Mouse (Mus musculus) myocyte (in vitro differentiated cells): ENCODE data around the gene Tec. TPM values are rescaled to one million over a fixed set of nuclear protein-coding genes. Genes with fewer than 3 reads are reported as not detected.

Experiments used
- H3K27me3 ChIP-seq: one replicate; pipeline ENCODE4 v1.6.1; 2011; ENCODE audit not compliant: control insufficient read depth, insufficient read depth, insufficient read length
- H3K36me3 ChIP-seq: one replicate; pipeline ENCODE4 v1.6.1; 2011; ENCODE audit not compliant: control insufficient read depth, insufficient read depth
- H3K4me2 ChIP-seq: one replicate; pipeline ENCODE4 v1.6.1; 2011; ENCODE audit warnings: low read depth, control low read depth
- H3K4me3 ChIP-seq: one replicate; pipeline ENCODE4 v1.5.1; 2011; ENCODE audit warnings: mild to moderate bottlenecking, control low read depth, moderate library complexity
- H3K79me2 ChIP-seq: one replicate; pipeline ENCODE4 v1.6.1; 2011; ENCODE audit not compliant: control insufficient read depth, insufficient read depth
- H3ac ChIP-seq: one replicate; pipeline ENCODE4 v1.6.1; 2011; ENCODE audit not compliant: control insufficient read depth, insufficient read length
- CEBPB ChIP-seq: IDR thresholded peaks from 2 replicates; pipeline ENCODE4 v1.6.1; 2011; ENCODE audit warnings: mild to moderate bottlenecking, moderate library complexity; ENCODE audit not compliant: poor library complexity, insufficient read depth, severe bottlenecking
- E2F4 ChIP-seq: IDR thresholded peaks from one replicate; pipeline ENCODE4 v1.6.1; 2011; ENCODE audit warnings: mild to moderate bottlenecking, control low read depth, moderate library complexity; ENCODE audit not compliant: insufficient read depth
- MAX ChIP-seq: IDR thresholded peaks from one replicate; pipeline ENCODE4 v1.6.1; 2011; ENCODE audit warnings: low read depth, mild to moderate bottlenecking, control low read depth
- MYOD1 ChIP-seq, 3 experiments: IDR thresholded peaks; one replicate each; pipeline ENCODE4 v1.6.1; 2011; ENCODE audit warnings: control low read depth in 2 of 3, low read depth in 2 of 3, mild to moderate bottlenecking in 2 of 3, moderate library complexity in 1 of 3; ENCODE audit not compliant: insufficient read length in 2 of 3, control insufficient read depth in 1 of 3
- MYOG ChIP-seq, 3 experiments: IDR thresholded peaks; one replicate each; pipeline ENCODE4 v1.6.1; 2011; ENCODE audit warnings: control low read depth in 2 of 3, low read depth in 2 of 3, mild to moderate bottlenecking in 2 of 3; ENCODE audit not compliant: insufficient read length in 2 of 3, control insufficient read depth in 1 of 3, insufficient read depth in 1 of 3
- POLR2A ChIP-seq: IDR thresholded peaks from one replicate; pipeline ENCODE4 v1.6.1; 2011; ENCODE audit warnings: low read depth, mild to moderate bottlenecking, control low read depth, moderate library complexity; ENCODE audit not compliant: insufficient read length
- POLR2AphosphoS2 ChIP-seq: IDR thresholded peaks from one replicate; pipeline ENCODE4 v1.6.1; 2011; ENCODE audit warnings: low read depth, control low read depth; ENCODE audit not compliant: insufficient read length
- REST ChIP-seq: IDR thresholded peaks from one replicate; pipeline ENCODE4 v1.6.1; 2011; ENCODE audit warnings: mild to moderate bottlenecking, control low read depth, moderate library complexity; ENCODE audit not compliant: insufficient read depth, insufficient read length
- SRF ChIP-seq: IDR thresholded peaks from one replicate; pipeline ENCODE4 v1.6.1; 2011; ENCODE audit warnings: low read depth; ENCODE audit not compliant: control insufficient read depth, insufficient read length
- TCF12 ChIP-seq: IDR thresholded peaks from one replicate; pipeline ENCODE4 v1.6.1; 2011; ENCODE audit warnings: mild to moderate bottlenecking, control low read depth; ENCODE audit not compliant: poor library complexity, insufficient read depth, severe bottlenecking
- TCF3 ChIP-seq: IDR thresholded peaks from one replicate; pipeline ENCODE4 v1.6.1; 2011; ENCODE audit warnings: low read depth, control low read depth; ENCODE audit not compliant: insufficient read length
- USF1 ChIP-seq: IDR thresholded peaks from one replicate; pipeline ENCODE4 v1.6.1; 2011; ENCODE audit warnings: low read depth, mild to moderate bottlenecking, control low read depth, moderate library complexity
- polyA plus RNA-seq: library from polyadenylated mRNA; unstranded; fragments of >200 nt; fragmentation: generic; extraction: Trizol; gene quantifications from one replicate; pipeline ENCODE4 v1.2.1, GENCODE M21; 2012; ENCODE audit warnings: missing spikeins

Gene Tec
- polyA plus RNA-seq, 1 experiment = 1.5 TPM

- Histone ChIP-seq H3K27me3 (no peaks in the 10 kb centered on the region), H3K4me2 (peak overlapping the region; percentile 29), H3K79me2 (no peaks in the 10 kb centered on the region), H3K36me3 (no peaks in the 10 kb centered on the region), H3K4me3 (no peak overlapping the region), H3ac (no peak overlapping the region)
- TF ChIP-seq TCF3 (no peak), POLR2A (no peak), USF1 (no peak), REST (no peak), CEBPB (no peak), TCF12 (no peak), MAX (no peak), MYOD1 (IDR thresholded peaks at IDR 0.05; ENCODE audit: control insufficient read depth in 1 of 3, insufficient read length in 2 of 3, low read depth in 2 of 3) (no peak), MYOG (IDR thresholded peaks at IDR 0.05; ENCODE audit: control insufficient read depth in 1 of 3, insufficient read depth in 1 of 3, insufficient read length in 2 of 3, low read depth in 2 of 3) (no peak), POLR2AphosphoS2 (no peak), SRF (no peak), E2F4 (no peak)
Observed at GRCm38 (mm10) chr5:72725404-72725803, 142.9 kb downstream of the Tec start.

GRCm38 (mm10) chr5:72723429-72723828, 144.9 kb downstream of the Tec start:
- H3K4me3 ChIP-seq = no peak overlapping the region
- no peaks in the 10 kb centered on the region for H3K36me3 ChIP-seq
- no peaks in the 10 kb centered on the region for H3K79me2 ChIP-seq
- no peak overlapping the region for H3K4me2 ChIP-seq
- TF ChIP-seq POLR2AphosphoS2 (no peak), MYOD1 (IDR thresholded peaks at IDR 0.05; ENCODE audit: control insufficient read depth in 1 of 3, insufficient read length in 2 of 3, low read depth in 2 of 3) (no peak)
- no peaks in the 10 kb centered on the region for H3K27me3 ChIP-seq
- H3ac ChIP-seq = no peak overlapping the region

- Histone ChIP-seq H3K79me2 (no peaks in the 10 kb centered on the region), H3K4me2 (no peak overlapping the region), H3K4me3 (no peak overlapping the region), H3ac (no peak overlapping the region), H3K27me3 (no peaks in the 10 kb centered on the region), H3K36me3 (no peaks in the 10 kb centered on the region)
- TF ChIP-seq POLR2A = no peak
- no peak for TF ChIP-seq CEBPB
- TF ChIP-seq MYOG (IDR thresholded peaks at IDR 0.05; ENCODE audit: control insufficient read depth in 1 of 3, insufficient read depth in 1 of 3, insufficient read length in 2 of 3, low read depth in 2 of 3) = no peak
- no peak for TF ChIP-seq TCF3
- TF ChIP-seq TCF12 = no peak
- no peak for TF ChIP-seq E2F4
- no peak for TF ChIP-seq USF1
- no peak for TF ChIP-seq MAX
- TF ChIP-seq SRF = no peak
- TF ChIP-seq MYOD1 (IDR thresholded peaks at IDR 0.05; ENCODE audit: control insufficient read depth in 1 of 3, insufficient read length in 2 of 3, low read depth in 2 of 3) = no peak
- TF ChIP-seq REST = no peak
- TF ChIP-seq POLR2AphosphoS2 = no peak
Observed at GRCm38 (mm10) chr5:72720587-72720986, 147.7 kb downstream of the Tec start.

DNA sequence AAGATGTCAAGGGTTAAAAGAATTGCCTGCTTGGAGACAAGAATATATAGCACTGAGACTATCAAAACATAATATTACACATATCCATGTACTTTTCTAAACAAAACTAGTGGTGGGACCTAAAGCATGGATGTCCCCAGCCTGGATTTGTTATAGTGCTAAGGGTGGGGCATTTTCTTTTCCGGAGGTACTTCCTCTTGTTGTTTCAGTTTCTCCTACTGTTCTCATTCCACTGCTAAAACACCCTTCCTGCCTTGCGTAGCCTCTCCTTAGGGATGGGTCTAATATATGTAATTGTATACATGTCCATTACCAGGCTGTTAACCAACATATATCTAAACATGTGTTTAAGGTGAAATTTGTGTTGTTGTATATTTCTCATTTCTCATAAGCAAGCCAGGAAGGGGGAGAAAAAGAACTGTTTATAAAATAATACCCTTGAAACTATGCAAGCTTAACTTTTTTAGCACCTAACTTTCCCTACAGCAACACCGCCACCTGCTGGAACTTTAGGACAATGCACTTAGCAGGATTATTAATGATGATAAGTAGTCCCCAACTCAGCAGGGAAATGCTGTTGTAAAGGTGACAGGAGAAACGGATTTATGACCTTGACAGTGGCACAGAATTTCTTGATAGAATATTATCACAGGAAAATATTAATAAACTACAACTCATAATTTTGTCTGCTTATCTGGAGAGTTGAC, 157.6 kb downstream of the Tec start:
- TF ChIP-seq E2F4 (no peak), REST (no peak), TCF3 (no peak), MAX (no peak), MYOD1 (IDR thresholded peaks at IDR 0.05; ENCODE audit: control insufficient read depth in 1 of 3, insufficient read length in 2 of 3, low read depth in 2 of 3) (no peak), MYOG (IDR thresholded peaks at IDR 0.05; ENCODE audit: control insufficient read depth in 1 of 3, insufficient read depth in 1 of 3, insufficient read length in 2 of 3, low read depth in 2 of 3) (no peak), CEBPB (no peak), SRF (no peak), POLR2AphosphoS2 (no peak), USF1 (no peak), TCF12 (no peak), POLR2A (no peak)
- Histone ChIP-seq H3ac (no peak overlapping the region), H3K36me3 (no peaks in the 10 kb centered on the region), H3K27me3 (no peaks in the 10 kb centered on the region), H3K4me3 (no peak overlapping the region), H3K79me2 (no peaks in the 10 kb centered on the region), H3K4me2 (no peak overlapping the region)

- Histone ChIP-seq H3K4me3 (no peak overlapping the region), H3K79me2 (no peaks in the 10 kb centered on the region), H3K4me2 (no peak overlapping the region), H3K27me3 (no peaks in the 10 kb centered on the region), H3K36me3 (no peaks in the 10 kb centered on the region), H3ac (no peak overlapping the region)
- no peak for TF ChIP-seq MYOG (IDR thresholded peaks at IDR 0.05; ENCODE audit: control insufficient read depth in 1 of 3, insufficient read depth in 1 of 3, insufficient read length in 2 of 3, low read depth in 2 of 3)
Observed at GRCm38 (mm10) chr5:72709976-72710375, 158.3 kb downstream of the Tec start.
